Mouse (Mus musculus) adrenal gland, adult 18-20 months (tissue): ENCODE measurements around the gene Pdzd4. TPM values are rescaled to one million over a fixed set of nuclear protein-coding genes. Genes with fewer than 3 reads are reported as not detected.

ENCODE experiments used
- DNase-seq, 2 experiments: peaks; one replicate each; pipeline ENCODE4 v3.0.0; 2021 to 2022; ENCODE audit warnings: low spot score in 2 of 2
- total RNA-seq, 2 experiments: library from RNA; stranded (reverse); gene quantifications; 1 replicate in 1 of 2; 2 replicates in 1 of 2; pipeline ENCODE4 v1.2.3; 2021

Gene Pdzd4
- total RNA-seq, 2 experiments from 2014 or later, result 4.0 to 5.3 TPM

GRCm38 (mm10) chrX:73786364-73787224, 38.2 kb downstream of the Pdzd4 start, which contains the start of the genes Idh3g and Ssr4:
TSS of gene Idh3g (minus strand) at chrX:73786897.
TSS of gene Ssr4 (plus strand) at chrX:73787028.
- DNase-seq, result peak; percentile 80 to 86

GRCm38 (mm10) chrX:73785666-73786065, 39.1 kb downstream of the Pdzd4 start:
- no peak for DNase-seq

DNA sequence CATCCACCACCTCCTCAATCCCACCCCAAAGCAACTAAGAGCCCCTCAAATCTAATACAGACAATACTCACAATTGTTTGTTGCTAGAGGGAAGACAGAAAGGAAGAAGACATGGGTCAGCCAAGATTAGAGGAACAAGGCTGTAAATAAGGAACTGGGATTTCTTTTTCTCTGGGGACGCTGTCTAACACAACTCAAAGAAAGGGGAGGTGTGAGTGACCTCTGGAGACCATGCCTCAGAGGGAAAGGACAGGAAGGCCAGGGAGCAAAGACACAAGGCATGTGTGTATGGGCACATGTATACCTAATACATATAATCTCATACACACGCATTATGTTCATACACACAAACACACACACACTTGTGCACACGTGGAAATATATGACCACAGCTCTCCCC, 42.5 kb downstream of the Pdzd4 start:
- no peak for DNase-seq

DNA sequence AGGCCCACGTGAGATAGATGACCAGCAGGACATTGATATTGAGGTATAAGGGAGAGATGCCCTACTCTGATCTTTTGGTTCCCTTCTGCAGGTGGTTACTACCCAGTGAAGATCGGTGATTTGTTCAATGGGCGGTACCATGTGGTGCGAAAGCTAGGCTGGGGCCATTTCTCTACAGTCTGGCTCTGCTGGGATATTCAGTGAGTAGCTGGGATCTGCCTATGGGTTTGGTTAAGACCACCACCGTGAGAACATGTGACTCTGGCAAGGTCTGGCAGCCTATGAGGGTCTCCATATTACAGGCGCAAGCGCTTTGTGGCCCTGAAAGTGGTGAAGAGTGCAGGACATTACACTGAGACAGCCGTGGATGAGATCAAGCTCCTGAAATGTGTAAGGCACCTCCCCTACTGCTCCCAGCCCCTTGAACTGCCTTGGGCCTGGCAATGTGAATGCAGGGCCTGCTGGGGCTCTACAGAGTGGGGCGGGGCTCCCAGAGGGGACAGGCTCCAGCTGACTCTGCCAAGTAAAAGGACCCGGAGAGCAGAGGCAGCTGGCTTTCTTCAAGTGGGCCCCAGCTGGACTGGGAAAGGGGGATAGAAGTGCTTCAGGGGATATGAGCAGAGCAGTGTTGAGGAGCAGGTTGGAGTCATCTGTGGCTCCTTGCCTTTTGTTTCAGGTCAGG, 49.8 kb downstream of the Pdzd4 start:
- DNase-seq, result no peak

GRCm38 (mm10) chrX:73774168-73774760, 50.5 kb downstream of the Pdzd4 start, which contains the start of gene Srpk3:
TSS of gene Srpk3 (plus strand) at chrX:73774405.
- DNase-seq, result no peak

GRCm38 (mm10) chrX:73767267-73767666, 57.5 kb downstream of the Pdzd4 start:
- DNase-seq, result no peak

GRCm38 (mm10) chrX:73765311-73765710, 59.5 kb downstream of the Pdzd4 start:
- peak; percentile 39 to 48 for DNase-seq

GRCm38 (mm10) chrX:73758611-73759290, 66.0 kb downstream of the Pdzd4 start:
- no peak for DNase-seq

- no peak for DNase-seq
Measured at GRCm38 (mm10) chrX:73756334-73757140, 68.2 kb downstream of the Pdzd4 start, which contains the start of gene Plxnb3. TSS of gene Plxnb3 (plus strand) at chrX:73757090.

DNA sequence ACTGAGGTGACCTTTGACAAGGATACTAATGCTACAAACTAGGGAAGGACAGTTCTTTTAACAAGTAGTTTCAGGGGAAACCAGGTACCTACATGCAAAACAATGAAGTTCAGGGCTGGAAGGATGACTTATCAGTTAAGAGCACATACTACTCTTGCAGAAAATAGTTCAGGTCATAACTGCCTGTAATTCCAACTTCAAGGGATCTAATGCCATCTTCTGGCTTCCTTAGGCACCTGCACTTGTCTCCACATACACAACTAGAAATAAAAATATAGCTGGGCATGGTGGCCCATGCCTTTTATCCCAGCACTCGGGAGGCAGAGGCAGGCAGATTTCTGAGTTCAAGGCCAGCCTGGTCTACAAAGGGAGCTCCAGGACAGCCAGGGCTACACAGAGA, 75.8 kb downstream of the Pdzd4 start:
- no peak for DNase-seq

GRCm38 (mm10) chrX:73744774-73745481, 79.8 kb downstream of the Pdzd4 start:
- DNase-seq, result no peak

Other genes with a start within 250 kb of the Pdzd4 start
- under 1 TPM; 0.20 to 0.35 TPM for gene Dusp9, start 185.6 kb downstream of the Pdzd4 start, total RNA-seq
- gene Pnck, start 164.9 kb downstream of the Pdzd4 start, total RNA-seq, result 10 to 100 TPM; 10.6 to 11.7 TPM
- 10 to 100 TPM; 74.5 to 97.7 TPM for gene Slc6a8, start 151.8 kb downstream of the Pdzd4 start, total RNA-seq
- gene Bcap31, start 108.8 kb downstream of the Pdzd4 start, total RNA-seq, result 100 to 1,000 TPM; 289 to 309 TPM
- gene Abcd1, start 108.4 kb downstream of the Pdzd4 start, total RNA-seq, result 10 to 100 TPM; 24.0 to 24.3 TPM
- gene Plxnb3, start 67.9 kb downstream of the Pdzd4 start, total RNA-seq, result under 1 TPM; 0.30 to 0.61 TPM
- under 1 TPM in 1 of 2 experiments, not detected in 1; 0.74 TPM for gene Srpk3, start 50.6 kb downstream of the Pdzd4 start, total RNA-seq
- 100 to 1,000 TPM; 495 to 693 TPM for gene Idh3g, start 38.1 kb downstream of the Pdzd4 start, total RNA-seq
- gene Ssr4, start 37.9 kb downstream of the Pdzd4 start, total RNA-seq, result 100 to 1,000 TPM; 138 to 158 TPM
- gene Avpr2, start 67.1 kb upstream of the Pdzd4 start, total RNA-seq, result not detected
- gene L1cam, start 71.1 kb upstream of the Pdzd4 start, total RNA-seq, result 10 to 100 TPM in 1 of 2 experiments, 1 to 10 TPM in 1; 7.0 to 13.8 TPM
- gene Arhgap4, start 96.9 kb upstream of the Pdzd4 start, total RNA-seq, result 1 to 10 TPM; 3.1 to 4.2 TPM
- gene Naa10, start 97.0 kb upstream of the Pdzd4 start, total RNA-seq, result 10 to 100 TPM; 80.3 to 83.2 TPM
- 10 to 100 TPM; 22.0 to 29.6 TPM for gene Renbp, start 105.9 kb upstream of the Pdzd4 start, total RNA-seq
- 10 to 100 TPM; 47.7 to 49.5 TPM for gene Hcfc1, start 141.4 kb upstream of the Pdzd4 start, total RNA-seq
- gene Irak1, start 198.9 kb upstream of the Pdzd4 start, total RNA-seq, result 100 to 1,000 TPM; 116 to 120 TPM